Mouse (Mus musculus): ENCODE measurements around the gene Cdkn2c. TPM values are rescaled to one million over a fixed set of nuclear protein-coding genes. Genes with fewer than 3 reads are reported as not detected.

Cdkn2c gene
- total and polyA plus RNA-seq, 2 experiments from 2014 or later, result 16.6 to 25.5 TPM

GRCm38 (mm10) chr4:109653251-109653650 is 13.7 kb downstream of the Cdkn2c start:
- ATAC-seq (ENCODE audit: insufficient read depth, low read depth) (no peak), DNase-seq (ENCODE audit: low spot score) (no peak)
- Histone ChIP-seq H3K4me1 (ENCODE audit: control insufficient read depth, insufficient read depth) (no peaks in the 10 kb centered on the region), H3K9me3 (replicated peaks; ENCODE audit: control insufficient read depth, low read length) (no peaks in the 10 kb centered on the region), H3K36me3 (replicated peaks; ENCODE audit: control insufficient read depth, insufficient read depth, low read length) (no peaks in the 10 kb centered on the region), H3K4me3 (ENCODE audit: low read depth, low read length) (no peak overlapping the region), H3K4me2 (ENCODE audit: low read depth, low read length) (no peak overlapping the region), H3K27ac (ENCODE audit: low read depth) (no peak overlapping the region), H3K27me3 (ENCODE audit: control insufficient read depth, insufficient read depth, low read length) (no peaks in the 10 kb centered on the region), H3K9ac (replicated peaks; ENCODE audit: low read depth, low read length) (no peak overlapping the region)
- no peak for TF ChIP-seq CTCF (IDR thresholded peaks at IDR 0.05; ENCODE audit: low read depth)
- TF ChIP-seq EP300 (IDR thresholded peaks at IDR 0.05; ENCODE audit: low read depth), result no peak

- no peak overlapping the region for H3K4me2 ChIP-seq (ENCODE audit: low read depth, low read length)
Measured at GRCm38 (mm10) chr4:109649331-109649730, 17.7 kb downstream of the Cdkn2c start.

GRCm38 (mm10) chr4:109647281-109647680 is 19.7 kb downstream of the Cdkn2c start:
- TF ChIP-seq EP300 (IDR thresholded peaks at IDR 0.05; ENCODE audit: low read depth) (no peak), CTCF (IDR thresholded peaks at IDR 0.05; ENCODE audit: low read depth) (no peak)
- H3K9me3 ChIP-seq (replicated peaks; ENCODE audit: control insufficient read depth, low read length), result no peaks in the 10 kb centered on the region
- no peak overlapping the region for H3K4me3 ChIP-seq (ENCODE audit: low read depth, low read length)
- H3K9ac ChIP-seq (replicated peaks; ENCODE audit: low read depth, low read length), result no peak overlapping the region
- H3K4me1 ChIP-seq (ENCODE audit: control insufficient read depth, insufficient read depth), result no peaks in the 10 kb centered on the region
- no peaks in the 10 kb centered on the region for H3K36me3 ChIP-seq (replicated peaks; ENCODE audit: control insufficient read depth, insufficient read depth, low read length)
- no peaks in the 10 kb centered on the region for H3K27me3 ChIP-seq (ENCODE audit: control insufficient read depth, insufficient read depth, low read length)
- ATAC-seq (ENCODE audit: insufficient read depth, low read depth) (no peak), DNase-seq (ENCODE audit: low spot score) (no peak)
- H3K4me2 ChIP-seq (ENCODE audit: low read depth, low read length), result no peak overlapping the region
- no peak overlapping the region for H3K27ac ChIP-seq (ENCODE audit: low read depth)
- WGBS, result 66% methylated on average over 4 of the region's 4 CpGs

More at GRCm38 (mm10) chr4:109649331-109649730, 17.7 kb downstream of the Cdkn2c start:
- no peaks in the 10 kb centered on the region for H3K9me3 ChIP-seq (replicated peaks; ENCODE audit: control insufficient read depth, low read length)
- no peak overlapping the region for H3K4me3 ChIP-seq (ENCODE audit: low read depth, low read length)
- no peak for TF ChIP-seq CTCF (IDR thresholded peaks at IDR 0.05; ENCODE audit: low read depth)
- TF ChIP-seq EP300 (IDR thresholded peaks at IDR 0.05; ENCODE audit: low read depth), result no peak
- H3K9ac ChIP-seq (replicated peaks; ENCODE audit: low read depth, low read length), result no peak overlapping the region
- H3K27me3 ChIP-seq (ENCODE audit: control insufficient read depth, insufficient read depth, low read length), result no peaks in the 10 kb centered on the region
- no peaks in the 10 kb centered on the region for H3K36me3 ChIP-seq (replicated peaks; ENCODE audit: control insufficient read depth, insufficient read depth, low read length)
- no peaks in the 10 kb centered on the region for H3K4me1 ChIP-seq (ENCODE audit: control insufficient read depth, insufficient read depth)
- H3K27ac ChIP-seq (ENCODE audit: low read depth), result no peak overlapping the region
- no peak for ATAC-seq (ENCODE audit: insufficient read depth, low read depth)
- WGBS, result 72% methylated on average over 5 of the region's 5 CpGs
- DNase-seq (ENCODE audit: low spot score), result no peak

- no peaks in the 10 kb centered on the region for H3K27me3 ChIP-seq (ENCODE audit: control insufficient read depth, insufficient read depth, low read length)
- no peak overlapping the region for H3K27ac ChIP-seq (ENCODE audit: low read depth)
- H3K4me3 ChIP-seq (ENCODE audit: low read depth, low read length), result no peak overlapping the region
- DNase-seq (ENCODE audit: low spot score) (no peak), ATAC-seq (ENCODE audit: insufficient read depth, low read depth) (no peak)
- H3K4me1 ChIP-seq (ENCODE audit: control insufficient read depth, insufficient read depth), result no peaks in the 10 kb centered on the region
- WGBS, result 71% methylated on average over 3 of the region's 3 CpGs
- H3K9me3 ChIP-seq (replicated peaks; ENCODE audit: control insufficient read depth, low read length), result no peaks in the 10 kb centered on the region
- no peaks in the 10 kb centered on the region for H3K36me3 ChIP-seq (replicated peaks; ENCODE audit: control insufficient read depth, insufficient read depth, low read length)
- TF ChIP-seq CTCF (IDR thresholded peaks at IDR 0.05; ENCODE audit: low read depth) (no peak), EP300 (IDR thresholded peaks at IDR 0.05; ENCODE audit: low read depth) (no peak)
- H3K9ac ChIP-seq (replicated peaks; ENCODE audit: low read depth, low read length), result no peak overlapping the region
- no peak overlapping the region for H3K4me2 ChIP-seq (ENCODE audit: low read depth, low read length)
Measured at GRCm38 (mm10) chr4:109641451-109641850, 25.5 kb downstream of the Cdkn2c start.

- no peak overlapping the region for H3K4me2 ChIP-seq (ENCODE audit: low read depth, low read length)
- H3K27ac ChIP-seq (ENCODE audit: low read depth), result no peak overlapping the region
- H3K4me1 ChIP-seq (ENCODE audit: control insufficient read depth, insufficient read depth), result no peaks in the 10 kb centered on the region
- DNase-seq (ENCODE audit: low spot score), result no peak
- H3K9me3 ChIP-seq (replicated peaks; ENCODE audit: control insufficient read depth, low read length), result no peaks in the 10 kb centered on the region
- ATAC-seq (ENCODE audit: insufficient read depth, low read depth), result no peak
- 88% methylated on average over 7 of the region's 7 CpGs for WGBS
- TF ChIP-seq CTCF (IDR thresholded peaks at IDR 0.05; ENCODE audit: low read depth) (no peak), EP300 (IDR thresholded peaks at IDR 0.05; ENCODE audit: low read depth) (no peak)
- H3K36me3 ChIP-seq (replicated peaks; ENCODE audit: control insufficient read depth, insufficient read depth, low read length), result no peaks in the 10 kb centered on the region
- H3K4me3 ChIP-seq (ENCODE audit: low read depth, low read length), result no peak overlapping the region
- no peaks in the 10 kb centered on the region for H3K27me3 ChIP-seq (ENCODE audit: control insufficient read depth, insufficient read depth, low read length)
- no peak overlapping the region for H3K9ac ChIP-seq (replicated peaks; ENCODE audit: low read depth, low read length)
Measured at GRCm38 (mm10) chr4:109640141-109640540, 26.8 kb downstream of the Cdkn2c start.

GRCm38 (mm10) chr4:109639356-109639755 is 27.6 kb downstream of the Cdkn2c start:
- no peak for ATAC-seq (ENCODE audit: insufficient read depth, low read depth)
- 79% methylated on average over 9 of the region's 9 CpGs for WGBS
- no peak overlapping the region for H3K4me2 ChIP-seq (ENCODE audit: low read depth, low read length)

More at GRCm38 (mm10) chr4:109639356-109639755, 27.6 kb downstream of the Cdkn2c start:
- TF ChIP-seq EP300 (IDR thresholded peaks at IDR 0.05; ENCODE audit: low read depth) (no peak), CTCF (IDR thresholded peaks at IDR 0.05; ENCODE audit: low read depth) (no peak)
- Histone ChIP-seq H3K9me3 (replicated peaks; ENCODE audit: control insufficient read depth, low read length) (no peaks in the 10 kb centered on the region), H3K4me1 (ENCODE audit: control insufficient read depth, insufficient read depth) (no peaks in the 10 kb centered on the region), H3K27me3 (ENCODE audit: control insufficient read depth, insufficient read depth, low read length) (no peaks in the 10 kb centered on the region), H3K27ac (ENCODE audit: low read depth) (no peak overlapping the region), H3K4me3 (ENCODE audit: low read depth, low read length) (no peak overlapping the region), H3K36me3 (replicated peaks; ENCODE audit: control insufficient read depth, insufficient read depth, low read length) (no peaks in the 10 kb centered on the region), H3K9ac (replicated peaks; ENCODE audit: low read depth, low read length) (no peak overlapping the region)
- no peak for DNase-seq (ENCODE audit: low spot score)
